Mouse (Mus musculus): ENCODE data around the gene Pon2. TPM values are rescaled to one million over a fixed set of nuclear protein-coding genes. Genes with fewer than 3 reads are reported as not detected.
"Not testable (repeated sequence)": the region's sequence is repeated elsewhere in the genome, so short reads cannot be mapped to it uniquely, and the experiment has no call there.

The Pon2 gene
- polyA plus RNA-seq (2015; fragmentation: Nextera tagmentation; extraction: Ambion mirVana), result 26.9 and 27.5 TPM in 2 replicates

- under 1% methylated on average over 39 of the region's 47 CpGs for WGBS
Measured at GRCm38 (mm10) chr6:5298092-5298554, at the start of gene Pon2. TSS of gene Pon2 (minus strand) at chr6:5298455.

GRCm38 (mm10) chr6:5344255-5344654 lies 46.0 kb upstream of the Pon2 start:
- H3K9me3 ChIP-seq, result no peaks in the 10 kb centered on the region
- no peak overlapping the region for H3K4me2 ChIP-seq
- WGBS, result 76% methylated on average over 6 of the region's 6 CpGs
- no peak overlapping the region for H3K27ac ChIP-seq
- H3K36me3 ChIP-seq, result no peaks in the 10 kb centered on the region
- ATAC-seq (ENCODE audit: insufficient number of reproducible peaks, insufficient read depth, low FRiP score, low TSS enrichment, low read depth), result no peak
- no peaks in the 10 kb centered on the region for H3K27me3 ChIP-seq
- H3K4me3 ChIP-seq, result no peak overlapping the region
- H3K9ac ChIP-seq, result no peak overlapping the region
- no peaks in the 10 kb centered on the region for H3K4me1 ChIP-seq

More at GRCm38 (mm10) chr6:5298092-5298554, at the start of gene Pon2:
- H3K4me2 ChIP-seq, result peak within 1 kb of the TSS; percentile 77
- H3K4me1 ChIP-seq, result peaks cover 5% of the 10 kb centered on the region; the same call in 1 of the 2 replicates
- peak within 1 kb of the TSS; percentile 66 for H3K4me3 ChIP-seq
- peak within 1 kb of the TSS; percentile 78 for H3K27ac ChIP-seq
- no peaks in the 10 kb centered on the region for H3K36me3 ChIP-seq
- peak; percentile 88 for ATAC-seq (ENCODE audit: insufficient number of reproducible peaks, insufficient read depth, low FRiP score, low TSS enrichment, low read depth)
- H3K9ac ChIP-seq, result peak within 1 kb of the TSS; percentile 77
- no peaks in the 10 kb centered on the region for H3K9me3 ChIP-seq
- no peaks in the 10 kb centered on the region for H3K27me3 ChIP-seq

- not testable (repeated sequence) for H3K36me3 ChIP-seq; H3K27ac ChIP-seq; H3K9ac ChIP-seq; H3K4me3 ChIP-seq; H3K9me3 ChIP-seq; H3K27me3 ChIP-seq; H3K4me1 ChIP-seq; ATAC-seq (ENCODE audit: insufficient number of reproducible peaks, insufficient read depth, low FRiP score, low TSS enrichment, low read depth); H3K4me2 ChIP-seq
- WGBS, result 86% methylated on average over 1 of the region's 1 CpGs
Measured at GRCm38 (mm10) chr6:5339283-5339682, 41.0 kb upstream of the Pon2 start.

- not testable (repeated sequence) for H3K9ac ChIP-seq; H3K27ac ChIP-seq; H3K4me3 ChIP-seq; ATAC-seq (ENCODE audit: insufficient number of reproducible peaks, insufficient read depth, low FRiP score, low TSS enrichment, low read depth); H3K4me1 ChIP-seq; H3K9me3 ChIP-seq; H3K4me2 ChIP-seq; H3K36me3 ChIP-seq; H3K27me3 ChIP-seq
- 80% methylated on average over 4 of the region's 4 CpGs for WGBS
Measured at GRCm38 (mm10) chr6:5338781-5339180, 40.5 kb upstream of the Pon2 start.

- not testable (repeated sequence) for H3K9me3 ChIP-seq; H3K27ac ChIP-seq; H3K9ac ChIP-seq; H3K4me2 ChIP-seq; H3K4me3 ChIP-seq; H3K27me3 ChIP-seq; ATAC-seq (ENCODE audit: insufficient number of reproducible peaks, insufficient read depth, low FRiP score, low TSS enrichment, low read depth); H3K4me1 ChIP-seq; H3K36me3 ChIP-seq
Measured at GRCm38 (mm10) chr6:5336016-5336415, 37.8 kb upstream of the Pon2 start.

GRCm38 (mm10) chr6:5334021-5334420 lies 35.8 kb upstream of the Pon2 start:
- ATAC-seq (ENCODE audit: insufficient number of reproducible peaks, insufficient read depth, low FRiP score, low TSS enrichment, low read depth), result no peak
- Histone ChIP-seq H3K9ac (no peak overlapping the region), H3K27me3 (no peaks in the 10 kb centered on the region), H3K27ac (no peak overlapping the region), H3K4me2 (no peak overlapping the region), H3K4me3 (no peak overlapping the region), H3K4me1 (no peaks in the 10 kb centered on the region), H3K36me3 (no peaks in the 10 kb centered on the region), H3K9me3 (peaks cover 3% of the 10 kb centered on the region; the same call in 1 of the 2 replicates)
- 46% methylated on average over 5 of the region's 5 CpGs for WGBS

GRCm38 (mm10) chr6:5332560-5333150 lies 34.4 kb upstream of the Pon2 start:
- ATAC-seq (ENCODE audit: insufficient number of reproducible peaks, insufficient read depth, low FRiP score, low TSS enrichment, low read depth), result no peak
- Histone ChIP-seq H3K36me3 (no peaks in the 10 kb centered on the region), H3K4me2 (no peak overlapping the region), H3K9ac (no peak overlapping the region), H3K9me3 (peaks cover 3% of the 10 kb centered on the region; the same call in 1 of the 2 replicates), H3K27me3 (no peaks in the 10 kb centered on the region), H3K4me3 (no peak overlapping the region), H3K27ac (no peak overlapping the region), H3K4me1 (no peaks in the 10 kb centered on the region)
- 69% methylated on average over 3 of the region's 3 CpGs for WGBS

- Histone ChIP-seq H3K9me3 (no peaks in the 10 kb centered on the region), H3K4me2 (no peak overlapping the region), H3K27ac (no peak overlapping the region), H3K27me3 (no peaks in the 10 kb centered on the region), H3K4me3 (no peak overlapping the region), H3K4me1 (no peaks in the 10 kb centered on the region), H3K36me3 (no peaks in the 10 kb centered on the region), H3K9ac (no peak overlapping the region)
- no peak for ATAC-seq (ENCODE audit: insufficient number of reproducible peaks, insufficient read depth, low FRiP score, low TSS enrichment, low read depth)
- 64% methylated on average over 2 of the region's 2 CpGs for WGBS
Measured at GRCm38 (mm10) chr6:5325122-5325521, 26.9 kb upstream of the Pon2 start.

- ATAC-seq (ENCODE audit: insufficient number of reproducible peaks, insufficient read depth, low FRiP score, low TSS enrichment, low read depth); H3K4me2 ChIP-seq; H3K27ac ChIP-seq; H3K4me1 ChIP-seq; H3K27me3 ChIP-seq; H3K9ac ChIP-seq; H3K4me3 ChIP-seq; H3K9me3 ChIP-seq; H3K36me3 ChIP-seq: not testable (repeated sequence)
- WGBS, result 93% methylated on average over 6 of the region's 6 CpGs
Measured at GRCm38 (mm10) chr6:5324101-5324500, 25.8 kb upstream of the Pon2 start.

- Histone ChIP-seq H3K4me1 (no peaks in the 10 kb centered on the region), H3K36me3 (no peaks in the 10 kb centered on the region), H3K9ac (no peak overlapping the region), H3K4me3 (no peak overlapping the region), H3K27ac (no peak overlapping the region), H3K4me2 (no peak overlapping the region), H3K9me3 (no peaks in the 10 kb centered on the region), H3K27me3 (no peaks in the 10 kb centered on the region)
- 91% methylated on average over 9 of the region's 9 CpGs for WGBS
- ATAC-seq (ENCODE audit: insufficient number of reproducible peaks, insufficient read depth, low FRiP score, low TSS enrichment, low read depth), result no peak
Measured at GRCm38 (mm10) chr6:5316630-5317029, 18.4 kb upstream of the Pon2 start.

GRCm38 (mm10) chr6:5315053-5315759 lies 17.0 kb upstream of the Pon2 start:
- no peaks in the 10 kb centered on the region for H3K36me3 ChIP-seq
- no peaks in the 10 kb centered on the region for H3K9me3 ChIP-seq
- H3K27ac ChIP-seq, result no peak overlapping the region
- H3K27me3 ChIP-seq, result no peaks in the 10 kb centered on the region
- no peak for ATAC-seq (ENCODE audit: insufficient number of reproducible peaks, insufficient read depth, low FRiP score, low TSS enrichment, low read depth)
- H3K9ac ChIP-seq, result no peak overlapping the region
- no peak overlapping the region for H3K4me2 ChIP-seq
- no peaks in the 10 kb centered on the region for H3K4me1 ChIP-seq
- no peak overlapping the region for H3K4me3 ChIP-seq
- WGBS, result 91% methylated on average over 3 of the region's 3 CpGs

- no peaks in the 10 kb centered on the region for H3K4me1 ChIP-seq
- H3K9me3 ChIP-seq, result no peaks in the 10 kb centered on the region
- ATAC-seq (ENCODE audit: insufficient number of reproducible peaks, insufficient read depth, low FRiP score, low TSS enrichment, low read depth), result no peak
- no peaks in the 10 kb centered on the region for H3K36me3 ChIP-seq
- H3K27me3 ChIP-seq, result no peaks in the 10 kb centered on the region
- WGBS, result 84% methylated on average over 5 of the region's 5 CpGs
- no peak overlapping the region for H3K4me3 ChIP-seq
- no peak overlapping the region for H3K27ac ChIP-seq
- H3K4me2 ChIP-seq, result no peak overlapping the region
- no peak overlapping the region for H3K9ac ChIP-seq
Measured at GRCm38 (mm10) chr6:5313951-5314590, 15.8 kb upstream of the Pon2 start.
